Mouse (Mus musculus): ENCODE results near the gene Col5a1.

- TF ChIP-seq GATA1 (IDR thresholded peaks at IDR 0.05; ENCODE audit: borderline replicate concordance, low read length) (no peak), FLI1 (IDR thresholded peaks at IDR 0.05; ENCODE audit: low read length) (no peak)
Measured at GRCm38 (mm10) chr2:27874596-27874995, 11.6 kb upstream of the Col5a1 start.

Data from megakaryocyte, embryonic 14.5 days (primary cell).